Mouse (Mus musculus) liver, postnatal 0 days (tissue): ENCODE measurements around the gene Grin2d. TPM values are rescaled to one million over a fixed set of nuclear protein-coding genes. Genes with fewer than 3 reads are reported as not detected.
A peak's percentile ranks its signal among the peaks of the same experiment; 100 is the strongest.

Source experiments
- ATAC-seq: fragments of 200-750 bp; cut with Nextera tagmentation; 2 replicates; pipeline ENCODE4 v1.8.0; 2017; ENCODE audit warnings: mild to moderate bottlenecking, moderate library complexity
- DNase-seq: peaks from one replicate; pipeline ENCODE4 v3.0.0-alpha.2; 2016
- H3K27ac ChIP-seq: fragments of 300-500 bp; sonication (generic); 2 replicates; pipeline ENCODE4 v1.5.1; 2014; ENCODE audit warnings: antibody characterized with exemption, moderate library complexity, mild to moderate bottlenecking, low read depth
- H3K27me3 ChIP-seq: fragments of 300-500 bp; sonication (generic); 2 replicates; pipeline ENCODE4 v1.6.1; 2014; ENCODE audit warnings: low read length, control low read depth, mixed read lengths; ENCODE audit not compliant: insufficient read depth
- H3K36me3 ChIP-seq: fragments of 300-500 bp; sonication (generic); replicated peaks from 2 replicates; pipeline ENCODE4 v1.6.1; 2014; ENCODE audit warnings: mild to moderate bottlenecking, control low read depth, low read length, moderate library complexity, mixed read lengths; ENCODE audit not compliant: insufficient read depth
- H3K4me1 ChIP-seq: fragments of 300-500 bp; sonication (generic); 2 replicates; pipeline ENCODE4 v1.6.1; 2014; ENCODE audit warnings: antibody characterized with exemption, mild to moderate bottlenecking, control low read depth; ENCODE audit not compliant: insufficient read depth
- H3K4me2 ChIP-seq: fragments of 300-500 bp; sonication (generic); 2 replicates; pipeline ENCODE4 v1.6.1; 2014; ENCODE audit warnings: low read depth, mild to moderate bottlenecking, low read length, moderate library complexity, mixed read lengths
- H3K4me3 ChIP-seq: fragments of 300-500 bp; sonication (generic); 2 replicates; pipeline ENCODE4 v1.5.1; 2014; ENCODE audit warnings: low read depth, low read length
- H3K9ac ChIP-seq: fragments of 300-500 bp; sonication (generic); replicated peaks from 2 replicates; pipeline ENCODE4 v1.6.1; 2014; ENCODE audit warnings: mild to moderate bottlenecking, moderate library complexity
- H3K9me3 ChIP-seq: fragments of 300-500 bp; sonication (generic); 2 replicates; pipeline ENCODE4 v1.6.1; 2016; ENCODE audit warnings: mild to moderate bottlenecking, control low read depth, low read length, mixed read lengths
- CTCF ChIP-seq: sonication (generic); IDR thresholded peaks from 2 replicates; pipeline ENCODE4 v1.5.1; 2016; ENCODE audit warnings: antibody characterized with exemption, low read depth
- EP300 ChIP-seq: IDR thresholded peaks from 2 replicates; pipeline ENCODE4 v1.6.1; 2016; ENCODE audit warnings: antibody characterized with exemption, low read depth, mild to moderate bottlenecking
- WGBS: fragments of 180-500 bp; shearing (Covaris S2); extraction: QIAGEN DNeasy Blood & Tissue Kit; methylation state at CpG from one replicate; pipeline ENCODE4 v1.1.7; 2014; ENCODE audit not compliant: insufficient replicate concordance; 5-methylcytosine and 5-hydroxymethylcytosine counted together
- polyA plus RNA-seq: library from polyadenylated mRNA; unstranded; fragments of >200 nt; fragmentation: Nextera tagmentation; extraction: Ambion mirVana; gene quantifications from 2 replicates; pipeline ENCODE4 v1.2.1, GENCODE M21; 2015

Grin2d gene
- polyA plus RNA-seq, 1 experiment from 2014 or later, result 0.02 TPM

DNA sequence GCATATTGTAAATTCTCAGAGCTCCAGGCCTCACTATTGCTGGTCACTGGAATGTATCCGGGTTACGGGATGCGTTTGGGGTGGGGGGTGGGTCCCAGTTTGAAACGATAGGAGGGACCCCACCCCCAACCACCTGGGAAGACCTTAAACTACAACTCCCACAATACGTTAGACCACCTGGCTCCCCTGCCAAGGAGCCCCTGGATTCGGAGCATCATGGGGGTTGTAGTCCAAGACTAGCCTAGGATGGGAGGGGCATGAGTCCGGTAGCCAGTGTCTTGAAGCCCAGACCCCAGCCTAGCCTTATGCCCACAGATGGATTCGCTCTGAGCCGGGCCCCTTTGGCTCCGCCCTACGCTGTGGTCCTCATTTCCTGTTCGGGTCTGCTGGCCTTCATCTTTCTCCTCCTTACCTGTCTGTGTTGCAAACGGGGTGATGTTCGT is 92.0 kb downstream of the Grin2d start:
- Histone ChIP-seq H3K4me3 (no peak overlapping the region), H3K9ac (no peak overlapping the region), H3K27ac (no peak overlapping the region), H3K27me3 (peaks cover 54% of the 10 kb centered on the region), H3K9me3 (no peaks in the 10 kb centered on the region), H3K36me3 (no peaks in the 10 kb centered on the region), H3K4me1 (peaks cover 11% of the 10 kb centered on the region; the same call in 1 of the 2 replicates), H3K4me2 (no peak overlapping the region)
- WGBS, result 3% methylated on average over 14 of the region's 14 CpGs
- ATAC-seq (no peak), DNase-seq (no peak)
- TF ChIP-seq EP300 (no peak), CTCF (no peak)

DNA sequence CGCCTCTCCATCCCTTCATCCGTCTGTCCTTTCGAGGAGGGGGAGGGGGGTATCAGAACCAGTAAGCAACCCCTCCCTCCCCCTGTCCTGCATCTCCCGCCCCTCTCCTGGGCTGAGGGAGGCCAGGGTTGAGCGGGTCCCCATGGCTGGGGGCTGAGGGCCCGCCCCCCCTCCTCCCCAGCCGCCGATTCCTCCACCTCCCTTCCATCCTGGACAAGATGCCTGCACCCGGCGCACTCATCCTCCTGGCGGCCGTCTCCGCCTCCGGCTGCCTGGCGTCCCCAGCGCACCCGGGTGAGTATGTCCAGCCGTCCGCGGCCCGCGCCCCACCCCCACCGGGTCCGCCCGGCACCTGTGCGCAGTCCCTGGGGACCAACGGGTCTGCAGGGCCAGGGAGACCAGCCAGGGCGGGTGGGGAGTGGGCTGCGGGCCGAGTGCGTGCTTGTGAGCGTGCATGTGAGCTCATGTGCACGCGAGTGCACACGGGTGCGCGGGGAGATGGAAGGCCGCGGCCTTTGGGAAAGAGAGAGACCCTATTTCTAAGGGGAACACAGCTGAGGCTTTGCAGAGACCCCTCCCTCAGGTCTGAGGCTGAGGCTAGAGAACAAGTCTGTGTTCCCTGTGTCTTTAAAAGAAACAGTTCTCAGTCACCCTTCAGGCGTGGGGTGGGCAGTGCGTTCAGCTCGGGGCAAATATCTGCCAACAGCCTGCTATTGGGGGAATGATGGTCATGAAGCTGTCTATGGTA is 92.6 kb downstream of the Grin2d start:
- DNase-seq (no peak), ATAC-seq (no peak)
- peaks cover 54% of the 10 kb centered on the region for H3K27me3 ChIP-seq
- no peaks in the 10 kb centered on the region for H3K36me3 ChIP-seq
- H3K9me3 ChIP-seq, result no peaks in the 10 kb centered on the region
- H3K4me3 ChIP-seq, result peak overlapping the region; percentile 19; the same call in 1 of the 2 replicates
- H3K27ac ChIP-seq, result no peak overlapping the region
- H3K4me2 ChIP-seq, result peak overlapping the region; percentile 45; the same call in 1 of the 2 replicates
- peaks cover 6% of the 10 kb centered on the region; the same call in 1 of the 2 replicates for H3K4me1 ChIP-seq
- WGBS, result 6% methylated on average over 20 of the region's 42 CpGs
- no peak for TF ChIP-seq CTCF
- no peak overlapping the region for H3K9ac ChIP-seq

DNA sequence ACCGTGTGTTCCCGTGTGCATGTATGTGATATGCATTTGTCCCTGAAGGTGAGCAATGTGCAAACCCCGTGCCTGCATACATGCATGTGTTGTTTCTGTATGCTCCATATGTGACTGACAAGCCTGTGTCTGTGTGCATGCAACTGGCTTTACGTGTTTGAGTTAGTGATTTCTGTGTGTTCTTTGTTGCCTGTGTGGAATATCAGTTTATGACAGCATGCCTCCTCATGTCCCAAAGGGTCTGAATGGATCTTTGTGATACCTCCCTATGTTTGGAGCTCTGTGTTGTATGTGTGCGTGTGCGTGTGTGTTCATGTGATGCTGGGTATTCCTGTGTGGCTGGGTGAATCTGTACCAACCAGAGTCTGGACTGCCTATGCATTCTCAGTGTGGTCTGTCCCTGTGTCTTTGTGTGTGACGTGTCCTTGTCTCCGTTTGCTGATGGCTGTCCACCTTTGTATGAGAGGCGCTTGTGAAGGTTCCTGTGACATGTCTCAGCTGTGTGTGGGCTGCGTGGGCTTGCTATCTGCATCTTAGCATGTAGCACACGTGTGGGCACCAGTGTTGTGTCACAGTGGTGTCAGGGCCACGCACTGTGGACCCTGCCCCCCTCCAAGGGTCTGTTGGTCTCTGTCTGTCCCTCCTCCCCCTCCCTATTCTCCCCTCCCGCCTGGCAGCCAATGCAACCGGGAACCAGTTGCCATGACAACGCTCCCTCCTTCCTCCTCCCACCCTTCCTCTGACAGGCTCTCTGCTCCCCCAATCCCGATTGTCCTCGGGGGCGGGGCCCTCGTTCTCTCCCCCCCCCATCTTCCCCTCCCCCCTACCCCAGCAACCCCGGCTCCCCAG is 93.4 kb downstream of the Grin2d start, which contains the start of gene Sult2b1:
TSS of gene Sult2b1 (minus strand) at position 146 of the 849 bp plus-strand sequence.
- no peaks in the 10 kb centered on the region for H3K36me3 ChIP-seq
- no peaks in the 10 kb centered on the region for H3K9me3 ChIP-seq
- peak within 1 kb of the TSS; percentile 54 for H3K4me3 ChIP-seq
- peak within 1 kb of the TSS; percentile 82 for H3K4me2 ChIP-seq
- TF ChIP-seq CTCF (no peak), EP300 (no peak)
- H3K4me1 ChIP-seq, result peaks cover 6% of the 10 kb centered on the region; the same call in 1 of the 2 replicates
- no peak for ATAC-seq
- DNase-seq, result peak; percentile 19
- H3K27me3 ChIP-seq, result peaks cover 54% of the 10 kb centered on the region
- H3K9ac ChIP-seq, result peak within 1 kb of the TSS; percentile 32; the same call in 1 of the 2 replicates
- no peak within 1 kb of the TSS for H3K27ac ChIP-seq
- 25% methylated on average over 18 of the region's 20 CpGs for WGBS

DNA sequence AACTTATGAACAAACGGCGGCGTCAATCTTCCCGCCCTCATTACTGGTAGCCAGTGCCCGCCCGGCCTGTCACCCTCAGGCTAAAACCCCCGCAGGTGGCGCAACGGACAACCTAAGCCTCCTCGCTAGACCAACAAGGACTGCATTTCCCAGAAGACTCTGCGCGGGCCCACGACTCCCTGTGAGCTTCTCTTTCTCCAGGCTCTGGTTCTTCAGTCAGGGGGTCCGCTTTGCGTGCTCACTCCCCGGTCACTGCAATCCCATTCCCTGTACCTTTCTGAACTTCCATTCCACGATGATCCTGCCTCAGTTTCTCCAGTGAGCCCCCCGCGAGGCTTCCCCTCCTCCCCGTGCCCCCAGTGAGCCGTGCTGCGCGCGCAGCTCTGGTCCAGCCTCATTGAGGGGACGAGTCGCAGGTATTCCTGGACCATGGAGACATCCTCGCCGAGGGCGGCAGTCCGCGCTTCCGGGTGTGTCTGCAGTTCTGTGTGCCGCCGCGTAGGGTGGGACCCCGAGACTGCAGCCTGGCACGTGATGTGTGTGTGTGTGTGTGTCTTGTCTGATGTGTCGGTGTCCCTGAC is 94.6 kb downstream of the Grin2d start, which contains the start of gene Lmtk3:
TSS of gene Lmtk3 (plus strand) at position 228 of the 581 bp plus-strand sequence.
- peak; percentile 85 for ATAC-seq
- Histone ChIP-seq H3K9me3 (no peaks in the 10 kb centered on the region), H3K9ac (peak within 1 kb of the TSS; percentile 32; the same call in 1 of the 2 replicates), H3K4me1 (peaks cover 10% of the 10 kb centered on the region), H3K4me2 (peak within 1 kb of the TSS; percentile 82), H3K36me3 (no peaks in the 10 kb centered on the region), H3K27ac (no peak within 1 kb of the TSS), H3K27me3 (peaks cover 56% of the 10 kb centered on the region), H3K4me3 (peak within 1 kb of the TSS; percentile 54)
- DNase-seq, result peak; percentile 78
- no peak for TF ChIP-seq EP300
- peak; percentile 36 for TF ChIP-seq CTCF
- WGBS, result under 1% methylated on average over 38 of the region's 38 CpGs

DNA sequence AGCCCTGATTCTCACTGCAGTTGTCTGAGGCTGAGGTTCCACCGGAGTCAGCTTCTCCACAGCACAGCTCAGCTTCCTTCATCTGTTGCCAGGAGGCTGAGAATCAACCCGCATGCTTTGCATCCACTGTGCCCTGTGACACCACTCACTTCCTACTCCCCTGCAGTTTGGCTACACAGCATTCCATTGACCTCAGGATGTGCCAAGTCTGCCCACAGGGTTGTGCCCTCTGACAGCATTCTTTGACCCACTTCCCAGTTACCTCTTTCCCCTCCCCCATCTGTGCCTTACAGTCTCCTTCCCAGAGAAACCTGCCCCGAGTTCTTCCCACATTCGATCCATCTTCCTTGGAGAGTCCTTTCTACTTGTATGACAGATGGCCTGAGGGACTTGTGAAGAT is 95.9 kb downstream of the Grin2d start:
- no peak for DNase-seq

More for the DNA sequence above, 95.9 kb downstream of the Grin2d start:
- no peak overlapping the region for H3K27ac ChIP-seq
- H3K36me3 ChIP-seq, result no peaks in the 10 kb centered on the region
- no peak for ATAC-seq
- H3K9ac ChIP-seq, result no peak overlapping the region
- TF ChIP-seq EP300 (no peak), CTCF (no peak)
- 55% methylated on average over 4 of the region's 4 CpGs for WGBS
- H3K4me3 ChIP-seq, result no peak overlapping the region
- H3K4me2 ChIP-seq, result no peak overlapping the region
- H3K9me3 ChIP-seq, result no peaks in the 10 kb centered on the region
- peaks cover 10% of the 10 kb centered on the region for H3K4me1 ChIP-seq
- H3K27me3 ChIP-seq, result peaks cover 51% of the 10 kb centered on the region

Other genes starting within 250 kb of the Grin2d start
- 0.31 and 0.54 TPM in 2 replicates for gene Mamstr, start 238.4 kb downstream of the Grin2d start, polyA plus RNA-seq
- gene Fut2, start 212.0 kb downstream of the Grin2d start, polyA plus RNA-seq, result not detected in 2 replicates
- 0.07 TPM in 1 of 2 replicates, not detected in the other for gene Ntn5, start 194.4 kb downstream of the Grin2d start, polyA plus RNA-seq
- 0.04 TPM in 1 of 2 replicates, not detected in the other for gene Sec1, start 184.0 kb downstream of the Grin2d start, polyA plus RNA-seq
- gene Car11, start 178.5 kb downstream of the Grin2d start, polyA plus RNA-seq, result 0.14 and 0.15 TPM in 2 replicates
- 3.6 and 5.2 TPM in 2 replicates for gene Dbp, start 173.3 kb downstream of the Grin2d start, polyA plus RNA-seq
- gene Rpl18, start 162.9 kb downstream of the Grin2d start, polyA plus RNA-seq, result 494 and 510 TPM in 2 replicates
- gene Sphk2, start 160.4 kb downstream of the Grin2d start, polyA plus RNA-seq, result 15.5 and 17.3 TPM in 2 replicates
- gene Fam83e, start 157.2 kb downstream of the Grin2d start, polyA plus RNA-seq, result 0.13 TPM in 1 of 2 replicates, not detected in the other
- gene Spaca4, start 152.6 kb downstream of the Grin2d start, polyA plus RNA-seq, result not detected in 2 replicates
- gene Lmtk3, start 94.6 kb downstream of the Grin2d start, polyA plus RNA-seq, result not detected in 2 replicates
- gene Sult2b1, start 93.7 kb downstream of the Grin2d start, polyA plus RNA-seq, result 0.26 and 0.38 TPM in 2 replicates
- gene Cyth2, start 63.8 kb downstream of the Grin2d start, polyA plus RNA-seq, result 21.4 and 24.2 TPM in 2 replicates
- 0.11 and 0.32 TPM in 2 replicates for gene Kcnj14, start 53.6 kb downstream of the Grin2d start, polyA plus RNA-seq
- 18.3 and 19.3 TPM in 2 replicates for gene Grwd1, start 47.4 kb downstream of the Grin2d start, polyA plus RNA-seq
- gene Kdelr1, start 5.6 kb downstream of the Grin2d start, polyA plus RNA-seq, result 33.9 and 37.3 TPM in 2 replicates
- gene Syngr4, start 18.3 kb upstream of the Grin2d start, polyA plus RNA-seq, result 0.70 and 0.71 TPM in 2 replicates
- gene Tmem143, start 18.6 kb upstream of the Grin2d start, polyA plus RNA-seq, result 3.5 and 4.3 TPM in 2 replicates
- gene Emp3, start 43.0 kb upstream of the Grin2d start, polyA plus RNA-seq, result 56.0 and 57.7 TPM in 2 replicates
- gene Ccdc114, start 45.7 kb upstream of the Grin2d start, polyA plus RNA-seq, result 0.64 and 1.2 TPM in 2 replicates
- 9.9 and 10.8 TPM in 2 replicates for gene Abcc6, start 151.9 kb upstream of the Grin2d start, polyA plus RNA-seq
- 18.4 and 19.9 TPM in 2 replicates for gene Nomo1, start 155.3 kb upstream of the Grin2d start, polyA plus RNA-seq
- gene Kcnj11, start 222.4 kb upstream of the Grin2d start, polyA plus RNA-seq, result not detected in 2 replicates